Mouse (Mus musculus): ENCODE data around the gene Tsga13.

GRCm38 (mm10) chr6:30891761-30892160 lies 23.6 kb downstream of the Tsga13 start:
- TF ChIP-seq POLR2A (IDR thresholded peaks at IDR 0.05; ENCODE audit: borderline replicate concordance, extremely low read depth, insufficient read depth, insufficient read length, poor library complexity, severe bottlenecking) (no peak), CTCF (IDR thresholded peaks at IDR 0.05; ENCODE audit: borderline replicate concordance, extremely low read depth, insufficient read depth, insufficient read length) (no peak)
